Mouse (Mus musculus) limb, embryonic 10.5 days (tissue): ENCODE data around the gene Snapc5. TPM values are rescaled to one million over a fixed set of nuclear protein-coding genes. Genes with fewer than 3 reads are reported as not detected.
A peak's percentile ranks its signal among the peaks of the same experiment; 100 is the strongest.
"Not testable (repeated sequence)": the region's sequence is repeated elsewhere in the genome, so short reads cannot be mapped to it uniquely, and the experiment has no call there.

Experiments
- DNase-seq: peaks from one replicate; pipeline ENCODE4 v3.0.0-alpha.2; 2017; ENCODE audit warnings: low spot score
- H3K27ac ChIP-seq: fragments of 300-500 bp; sonication (generic); 2 replicates; pipeline ENCODE4 v1.5.1; 2016; ENCODE audit warnings: mild to moderate bottlenecking
- H3K27me3 ChIP-seq: fragments of 300-500 bp; sonication (generic); 2 replicates; pipeline ENCODE4 v1.6.1; 2016; ENCODE audit warnings: low read depth, mild to moderate bottlenecking; ENCODE audit not compliant: poor library complexity, severe bottlenecking
- H3K36me3 ChIP-seq: fragments of 300-500 bp; sonication (generic); 2 replicates; pipeline ENCODE4 v1.6.1; 2016; ENCODE audit warnings: mild to moderate bottlenecking, moderate library complexity
- H3K4me1 ChIP-seq: fragments of 300-500 bp; sonication (generic); 2 replicates; pipeline ENCODE4 v1.6.1; 2016
- H3K4me3 ChIP-seq: fragments of 300-500 bp; sonication (generic); 2 replicates; pipeline ENCODE4 v1.5.1; 2016; ENCODE audit warnings: mild to moderate bottlenecking, moderate library complexity
- H3K9me3 ChIP-seq: fragments of 300-500 bp; sonication (generic); replicated peaks from 2 replicates; pipeline ENCODE4 v1.6.1; 2016; ENCODE audit warnings: mild to moderate bottlenecking
- WGBS: fragments of 180-500 bp; shearing (Covaris S2); methylation state at CpG from one replicate; pipeline ENCODE4 v1.1.7; 2016; 5-methylcytosine and 5-hydroxymethylcytosine counted together
- polyA plus RNA-seq: library from polyadenylated mRNA; unstranded; fragments of >200 nt; fragmentation: Nextera tagmentation; extraction: Ambion mirVana; gene quantifications from 2 replicates; pipeline ENCODE4 v1.2.1, GENCODE M21; 2016

Gene Snapc5
- 28.6 and 31.5 TPM in 2 replicates for polyA plus RNA-seq

DNA sequence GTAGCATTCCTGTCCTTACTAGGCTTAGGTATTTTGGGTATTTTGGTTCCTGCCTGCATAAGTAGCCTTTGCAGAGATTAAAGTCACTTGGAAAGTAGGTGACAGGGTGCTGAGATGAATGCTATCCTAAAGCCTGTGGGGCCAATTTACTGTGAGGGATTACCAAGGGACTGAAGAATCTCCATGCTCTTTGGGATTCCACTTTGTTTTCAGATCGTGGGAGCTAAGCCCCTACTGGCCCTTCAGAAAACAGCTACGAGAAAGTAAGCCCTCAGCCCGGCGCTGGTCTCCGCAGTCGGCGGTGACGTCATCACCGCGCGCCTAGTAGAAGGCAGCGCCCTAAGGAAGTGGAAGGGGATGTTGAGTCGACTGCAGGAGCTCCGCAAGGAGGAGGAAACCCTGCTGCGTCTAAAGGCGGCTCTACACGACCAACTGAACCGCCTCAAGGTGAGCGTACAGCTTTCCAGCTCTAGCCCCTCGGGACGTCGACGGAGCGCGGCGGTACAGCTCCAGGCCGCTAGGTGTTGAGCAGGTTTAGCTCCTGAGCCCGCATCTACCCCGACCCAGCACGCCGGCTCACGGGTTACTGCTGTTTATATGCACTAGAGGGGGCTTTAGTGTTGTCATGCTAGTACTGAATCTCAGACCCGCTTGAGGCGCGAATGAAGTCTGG lies at the start of gene Snapc5:
TSS of gene Snapc5 (plus strand) at position 301 of the 673 bp plus-strand sequence.
- DNase-seq: peak; percentile 94
- Histone ChIP-seq H3K4me3 (peak within 1 kb of the TSS; percentile 73), H3K4me1 (peaks cover 19% of the 10 kb centered on the region), H3K27me3 (no peaks in the 10 kb centered on the region), H3K36me3 (peaks cover 82% of the 10 kb centered on the region), H3K9me3 (no peaks in the 10 kb centered on the region), H3K27ac (peak within 1 kb of the TSS; percentile 83)
- WGBS: under 1% methylated on average over 35 of the region's 35 CpGs

GRCm38 (mm10) chr9:64131623-64132022 lies 47.5 kb upstream of the Snapc5 start:
- 87% methylated on average over 6 of the region's 6 CpGs for WGBS
- no peak overlapping the region for H3K27ac ChIP-seq
- DNase-seq: no peak
- H3K4me1 ChIP-seq: 0 out of 2 replicates have a peak, but pooled peaks cover 3% of the 10 kb centered on the region
- H3K27me3 ChIP-seq: no peaks in the 10 kb centered on the region
- H3K4me3 ChIP-seq: no peak overlapping the region
- no peaks in the 10 kb centered on the region for H3K9me3 ChIP-seq
- peaks cover 14% of the 10 kb centered on the region for H3K36me3 ChIP-seq

GRCm38 (mm10) chr9:64138896-64139295 lies 40.2 kb upstream of the Snapc5 start:
- H3K27me3 ChIP-seq, H3K4me1 ChIP-seq, H3K27ac ChIP-seq, H3K4me3 ChIP-seq, H3K9me3 ChIP-seq: not testable (repeated sequence)
- 8% methylated on average over 6 of the region's 6 CpGs for WGBS
- DNase-seq: peak; percentile 47
- peaks cover 74% of the 10 kb centered on the region for H3K36me3 ChIP-seq

DNA sequence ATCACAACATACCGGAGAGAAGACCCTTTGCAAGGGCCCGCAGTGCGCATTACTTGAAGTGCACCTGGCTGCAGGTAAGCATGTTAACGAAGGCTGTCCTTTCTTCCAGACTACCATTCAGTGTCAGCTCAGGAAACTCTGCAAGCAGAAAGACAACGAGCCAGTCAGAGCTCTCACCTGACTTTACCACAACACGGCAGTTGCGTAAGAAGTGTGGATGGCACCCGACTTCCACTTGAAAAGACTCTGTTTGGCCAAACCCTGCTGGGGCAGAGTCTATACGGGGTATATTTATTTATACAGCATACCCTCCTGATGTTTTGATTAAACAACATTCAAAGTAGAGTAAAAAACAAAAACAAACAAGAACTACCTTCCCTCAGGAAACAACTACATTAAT lies 39.2 kb upstream of the Snapc5 start:
- Histone ChIP-seq H3K36me3 (peaks cover 83% of the 10 kb centered on the region), H3K27me3 (no peaks in the 10 kb centered on the region), H3K4me1 (no peaks in the 10 kb centered on the region), H3K27ac (no peak overlapping the region), H3K9me3 (no peaks in the 10 kb centered on the region), H3K4me3 (no peak overlapping the region)
- 93% methylated on average over 9 of the region's 9 CpGs for WGBS
- no peak for DNase-seq

DNA sequence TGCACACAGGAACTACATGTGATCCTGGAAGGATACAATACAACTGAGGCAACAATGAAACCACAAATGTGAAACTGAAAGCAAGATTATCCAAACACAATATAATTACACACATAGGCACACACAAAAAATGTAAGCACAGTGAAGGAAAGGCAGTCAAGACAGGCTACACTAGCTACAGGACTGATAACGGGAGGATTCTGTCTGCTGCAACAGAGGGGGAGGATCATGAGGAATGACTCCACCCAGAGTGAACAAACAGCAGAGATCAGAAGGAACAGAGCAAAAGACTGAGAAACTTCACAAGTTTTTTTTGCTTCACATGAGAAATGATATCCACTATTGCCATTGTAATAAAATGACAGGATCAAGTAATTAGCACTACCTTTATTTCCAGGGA lies 22.4 kb upstream of the Snapc5 start:
- peaks cover 99% of the 10 kb centered on the region for H3K36me3 ChIP-seq
- WGBS: 98% methylated on average over 1 of the region's 1 CpGs
- DNase-seq: no peak

GRCm38 (mm10) chr9:64160471-64160870 lies 18.6 kb upstream of the Snapc5 start:
- Histone ChIP-seq H3K9me3 (no peaks in the 10 kb centered on the region), H3K27me3 (no peaks in the 10 kb centered on the region), H3K27ac (no peak overlapping the region), H3K4me1 (no peaks in the 10 kb centered on the region), H3K4me3 (no peak overlapping the region), H3K36me3 (peaks cover 94% of the 10 kb centered on the region)
- DNase-seq: no peak
- 95% methylated on average over 5 of the region's 5 CpGs for WGBS

More for the DNA sequence above, 22.4 kb upstream of the Snapc5 start:
- Histone ChIP-seq H3K27me3 (no peaks in the 10 kb centered on the region), H3K9me3 (no peaks in the 10 kb centered on the region), H3K27ac (no peak overlapping the region), H3K4me3 (no peak overlapping the region), H3K4me1 (no peaks in the 10 kb centered on the region)

DNA sequence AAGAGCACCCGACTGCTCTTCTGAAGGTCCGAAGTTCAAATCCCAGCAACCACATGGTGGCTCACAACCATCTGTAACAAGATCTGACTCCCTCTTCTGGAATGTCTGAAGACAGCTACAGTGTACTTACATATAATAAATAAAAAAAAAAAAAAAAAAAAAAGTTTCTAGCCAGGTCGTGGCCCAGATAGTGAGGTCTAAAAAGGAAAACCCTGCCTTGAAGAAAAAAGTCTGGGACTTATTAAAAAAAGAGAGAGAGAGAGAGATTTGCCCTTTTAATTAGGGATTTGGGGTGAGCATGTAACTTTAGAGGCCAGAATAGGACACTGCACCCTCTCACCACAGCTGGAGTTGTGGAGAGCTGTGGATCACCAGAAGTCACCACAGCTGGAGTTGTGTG lies 9.1 kb upstream of the Snapc5 start:
- H3K27me3 ChIP-seq, H3K27ac ChIP-seq, DNase-seq, H3K4me3 ChIP-seq, H3K9me3 ChIP-seq: not testable (repeated sequence)
- Histone ChIP-seq H3K4me1 (peaks cover 13% of the 10 kb centered on the region), H3K36me3 (peaks cover 48% of the 10 kb centered on the region)
- WGBS: 94% methylated on average over 3 of the region's 3 CpGs

- Histone ChIP-seq H3K27me3 (no peaks in the 10 kb centered on the region), H3K9me3 (no peaks in the 10 kb centered on the region), H3K36me3 (peaks cover 52% of the 10 kb centered on the region), H3K27ac (peak overlapping the region; percentile 95), H3K4me3 (peak overlapping the region; percentile 68), H3K4me1 (peaks cover 13% of the 10 kb centered on the region)
- WGBS: 3% methylated on average over 18 of the region's 18 CpGs
- DNase-seq: no peak
Measured at GRCm38 (mm10) chr9:64172145-64172815, 6.8 kb upstream of the Snapc5 start.

DNA sequence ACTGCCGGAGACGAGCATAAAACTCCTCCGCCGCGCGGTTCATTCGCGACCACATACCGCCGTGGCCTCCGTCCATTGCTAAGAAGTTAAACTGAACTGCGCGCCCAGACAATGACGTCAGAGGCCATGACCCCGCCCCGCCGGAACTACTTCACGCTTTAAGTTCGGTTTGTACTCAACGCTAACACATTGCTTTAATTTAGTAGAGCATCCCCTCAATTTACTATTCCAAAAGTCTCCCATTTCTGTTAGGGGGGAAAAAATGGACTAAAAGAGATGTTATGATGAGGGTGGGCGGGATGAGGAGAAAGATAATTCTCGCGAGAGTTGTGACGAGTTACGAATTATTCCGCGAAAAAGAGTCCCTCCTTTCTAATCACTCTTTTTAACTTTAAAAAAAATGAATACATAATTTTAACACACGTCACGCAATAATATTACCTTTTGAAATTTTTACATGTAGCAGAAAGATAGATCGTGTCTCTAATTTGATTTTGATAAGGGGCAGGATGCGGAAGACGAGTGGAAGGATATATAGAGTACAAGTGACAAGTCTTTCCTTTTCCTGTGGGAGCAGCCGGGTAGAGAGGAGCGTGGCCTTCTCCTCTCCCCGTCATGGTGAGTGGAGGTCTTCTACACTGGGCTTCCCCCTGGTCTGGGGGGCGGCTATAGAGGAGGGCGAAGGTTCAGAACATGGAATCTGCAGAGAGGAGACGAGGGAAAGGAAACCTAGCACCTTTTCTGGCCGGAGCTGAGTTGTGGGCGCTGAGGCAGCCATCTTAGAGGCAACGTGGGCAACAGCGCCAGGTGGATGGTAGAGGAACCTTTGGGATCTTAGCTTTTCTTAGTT lies 6.0 kb upstream of the Snapc5 start, which contains the start of the genes Zwilch and Rpl4:
TSS of gene Zwilch (minus strand) at position 289 of the 850 bp plus-strand sequence.
TSS of gene Rpl4 (plus strand) at position 560 of the 850 bp plus-strand sequence.
- under 1% methylated on average over 42 of the region's 42 CpGs for WGBS

GRCm38 (mm10) chr9:64173666-64174220 lies 5.3 kb upstream of the Snapc5 start:
- under 1% methylated on average over 16 of the region's 16 CpGs for WGBS
- Histone ChIP-seq H3K9me3 (no peaks in the 10 kb centered on the region), H3K4me1 (peaks cover 14% of the 10 kb centered on the region), H3K27me3 (no peaks in the 10 kb centered on the region), H3K4me3 (peak overlapping the region; percentile 68), H3K36me3 (peaks cover 52% of the 10 kb centered on the region), H3K27ac (peak overlapping the region; percentile 95)
- DNase-seq: no peak

More for the DNA sequence above, 6.0 kb upstream of the Snapc5 start, which contains the start of the genes Zwilch and Rpl4:
- Histone ChIP-seq H3K27ac (peak within 1 kb of the TSS; percentile 95), H3K4me1 (peaks cover 13% of the 10 kb centered on the region), H3K36me3 (peaks cover 52% of the 10 kb centered on the region), H3K4me3 (peak within 1 kb of the TSS; percentile 68), H3K27me3 (no peaks in the 10 kb centered on the region), H3K9me3 (no peaks in the 10 kb centered on the region)
- peak; percentile 87 for DNase-seq

DNA sequence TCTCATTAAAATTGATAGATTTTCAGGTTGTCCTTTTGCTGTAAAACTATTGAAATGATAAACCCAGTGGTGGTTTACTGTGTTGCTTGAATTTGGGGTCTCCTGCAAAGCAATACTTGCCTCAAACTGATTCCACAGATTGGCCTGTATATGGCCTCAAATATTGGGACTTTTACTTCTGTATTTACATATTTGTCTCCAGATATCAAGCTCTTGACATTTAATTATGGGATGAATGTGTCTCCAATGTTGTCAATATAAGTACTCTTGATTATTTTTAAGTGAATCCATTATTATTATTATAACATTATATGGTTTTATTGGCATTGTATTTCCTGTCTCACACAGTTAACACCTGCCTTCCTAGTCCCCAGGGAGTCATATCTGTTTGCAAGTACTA lies 4.7 kb upstream of the Snapc5 start:
- Histone ChIP-seq H3K27me3 (no peaks in the 10 kb centered on the region), H3K9me3 (no peaks in the 10 kb centered on the region), H3K4me1 (peaks cover 16% of the 10 kb centered on the region), H3K27ac (peak overlapping the region; percentile 95; the same call in 1 of the 2 replicates), H3K4me3 (peak overlapping the region; percentile 68), H3K36me3 (peaks cover 51% of the 10 kb centered on the region)
- DNase-seq: no peak

DNA sequence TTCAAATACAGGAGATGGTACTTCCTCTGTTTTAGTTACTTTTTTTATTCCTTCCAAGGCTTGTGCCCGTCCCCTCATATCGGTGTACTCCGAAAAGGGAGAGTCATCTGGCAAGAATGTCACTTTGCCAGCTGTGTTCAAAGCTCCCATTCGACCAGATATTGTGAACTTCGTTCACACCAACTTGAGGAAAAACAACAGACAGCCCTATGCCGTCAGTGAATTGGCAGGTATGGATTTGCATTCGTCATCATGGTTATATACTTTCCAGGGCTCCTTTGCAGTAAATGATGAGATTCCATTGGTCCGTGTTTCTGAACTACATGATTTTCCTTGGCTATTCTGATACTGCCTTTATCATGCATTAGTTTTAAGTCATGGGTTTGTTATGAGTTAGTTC lies 4.3 kb upstream of the Snapc5 start:
- Histone ChIP-seq H3K27me3 (no peaks in the 10 kb centered on the region), H3K4me3 (peak overlapping the region; percentile 68), H3K36me3 (peaks cover 49% of the 10 kb centered on the region), H3K9me3 (no peaks in the 10 kb centered on the region), H3K4me1 (peaks cover 20% of the 10 kb centered on the region), H3K27ac (no peak overlapping the region)
- no peak for DNase-seq
- WGBS: 73% methylated on average over 8 of the region's 8 CpGs
